Mouse (Mus musculus) olfactory bulb, adult 2 months (tissue): ENCODE data around the gene Jazf1.

Source experiments
- CTCF ChIP-seq: fragments of 200-500 bp; IDR thresholded peaks from 2 replicates; pipeline ENCODE4 v1.5.1; 2012; ENCODE audit warnings: low read depth, mild to moderate bottlenecking, low read length, moderate library complexity; ENCODE audit not compliant: insufficient read depth
- POLR2A ChIP-seq: fragments of 200-500 bp; IDR thresholded peaks from 2 replicates; pipeline ENCODE4 v1.6.1; 2012; ENCODE audit warnings: mild to moderate bottlenecking, low read depth, low read length, moderate library complexity; ENCODE audit not compliant: insufficient read depth

DNA sequence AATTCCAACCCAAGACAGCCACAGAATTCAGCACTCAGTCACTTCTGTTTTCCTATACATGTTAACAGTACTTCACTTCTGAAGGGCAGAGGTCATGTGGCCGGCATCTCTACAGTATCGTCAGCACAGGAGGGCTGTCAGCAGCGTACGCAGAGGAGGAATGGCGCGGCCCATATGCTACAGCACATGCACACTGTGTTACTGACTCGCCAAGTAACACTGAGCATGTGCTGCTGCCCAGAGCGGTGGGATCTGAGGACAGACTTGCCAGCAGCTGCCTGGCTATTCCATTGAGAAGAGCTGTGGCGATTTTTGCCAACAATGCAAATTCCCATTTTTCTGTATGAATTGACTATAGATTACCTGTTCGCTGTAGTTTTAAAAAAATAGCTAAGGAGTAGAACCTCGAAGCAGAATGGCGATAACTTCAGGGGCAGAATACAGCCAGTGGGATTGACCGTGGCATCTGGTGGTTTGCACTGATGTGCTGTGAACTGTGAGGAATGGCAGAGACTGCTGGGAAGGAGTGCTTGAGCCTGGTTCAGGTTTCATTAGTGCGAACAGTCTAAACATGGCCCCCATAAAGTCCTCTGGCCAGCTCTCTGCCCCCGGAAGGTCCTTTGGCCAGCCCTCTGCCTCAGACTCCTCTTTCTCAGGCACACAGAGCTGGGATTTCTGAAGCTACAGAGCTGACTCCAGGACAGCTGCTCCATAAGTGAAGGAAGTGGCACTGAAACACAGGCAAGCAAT, 232.1 kb downstream of the Jazf1 start:
- TF ChIP-seq POLR2A (no peak), CTCF (no peak)
